Mouse (Mus musculus) neural tube, embryonic 13.5 days (tissue): ENCODE data around the gene Rin2. TPM values are rescaled to one million over a fixed set of nuclear protein-coding genes. Genes with fewer than 3 reads are reported as not detected.

Source experiments
- ATAC-seq: fragments of 200-750 bp; cut with Nextera tagmentation; 2 replicates; pipeline ENCODE4 v1.8.0; 2017; ENCODE audit warnings: low read depth, mild to moderate bottlenecking, moderate TSS enrichment, moderate library complexity
- H3K27ac ChIP-seq: fragments of 300-500 bp; sonication (generic); replicated peaks from 2 replicates; pipeline ENCODE4 v1.5.1; 2015; ENCODE audit warnings: moderate library complexity, mild to moderate bottlenecking, inconsistent platforms
- H3K27me3 ChIP-seq: fragments of 300-500 bp; sonication (generic); 2 replicates; pipeline ENCODE4 v1.6.1; 2015; ENCODE audit warnings: mild to moderate bottlenecking, inconsistent platforms
- H3K36me3 ChIP-seq: fragments of 300-500 bp; sonication (generic); 2 replicates; pipeline ENCODE4 v1.6.1; 2015; ENCODE audit warnings: mild to moderate bottlenecking, inconsistent platforms
- H3K4me1 ChIP-seq: fragments of 300-500 bp; sonication (generic); replicated peaks from 2 replicates; pipeline ENCODE4 v1.6.1; 2015; ENCODE audit warnings: inconsistent platforms
- H3K4me2 ChIP-seq: fragments of 300-500 bp; sonication (generic); 2 replicates; pipeline ENCODE4 v1.6.1; 2015; ENCODE audit warnings: inconsistent platforms, mild to moderate bottlenecking, moderate library complexity
- H3K4me3 ChIP-seq: fragments of 300-500 bp; sonication (generic); 2 replicates; pipeline ENCODE4 v1.5.1; 2015; ENCODE audit warnings: mild to moderate bottlenecking, inconsistent platforms
- H3K9ac ChIP-seq: fragments of 300-500 bp; sonication (generic); 2 replicates; pipeline ENCODE4 v1.6.1; 2015; ENCODE audit warnings: moderate library complexity, mild to moderate bottlenecking, inconsistent platforms
- H3K9me3 ChIP-seq: fragments of 300-500 bp; sonication (generic); 2 replicates; pipeline ENCODE4 v1.6.1; 2016; ENCODE audit warnings: inconsistent platforms
- WGBS: fragments of 180-500 bp; shearing (Covaris S2); methylation state at CpG from one replicate; pipeline ENCODE4 v1.1.7; 2015; 5-methylcytosine and 5-hydroxymethylcytosine counted together
- polyA plus RNA-seq: library from polyadenylated mRNA; unstranded; fragments of >200 nt; fragmentation: Nextera tagmentation; extraction: Ambion mirVana; gene quantifications from 2 replicates; pipeline ENCODE4 v1.2.1, GENCODE M21; 2015

Rin2 gene
- polyA plus RNA-seq, 1 experiment from 2014 or later, result 17.2 TPM

- Histone ChIP-seq H3K27ac (no peak overlapping the region), H3K4me1 (no peaks in the 10 kb centered on the region), H3K9ac (no peak overlapping the region), H3K4me2 (no peak overlapping the region), H3K9me3 (no peaks in the 10 kb centered on the region), H3K27me3 (no peaks in the 10 kb centered on the region), H3K36me3 (no peaks in the 10 kb centered on the region; the same call in 1 of the 2 replicates), H3K4me3 (no peak overlapping the region)
- 96% methylated on average over 10 of the region's 10 CpGs for WGBS
- no peak for ATAC-seq
These were observed 150.2 kb downstream of the Rin2 start for GRCm38 (mm10) chr2:145825221-145825620.

DNA sequence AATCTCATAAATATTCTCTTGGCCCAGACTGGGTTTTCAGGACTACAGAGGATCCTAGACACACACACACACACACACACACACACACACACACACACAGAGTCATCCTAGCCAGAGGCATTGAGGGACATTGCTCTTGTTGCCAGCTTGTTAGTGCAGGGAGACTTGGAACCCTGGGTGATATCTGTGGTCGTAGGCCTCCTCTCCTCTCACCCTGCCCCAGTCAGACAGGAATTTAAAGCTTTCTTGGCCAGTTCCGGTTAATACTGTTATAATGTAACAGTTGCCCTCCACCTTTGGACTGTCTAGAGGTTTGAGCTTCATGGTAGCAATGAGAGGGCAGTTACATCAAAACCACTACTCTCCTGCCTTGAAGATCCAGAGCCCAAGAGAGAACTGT is 152.9 kb downstream of the Rin2 start:
- WGBS, result 78% methylated on average over 2 of the region's 2 CpGs
- H3K27me3 ChIP-seq, result no peaks in the 10 kb centered on the region
- no peak overlapping the region for H3K4me2 ChIP-seq
- no peaks in the 10 kb centered on the region for H3K9me3 ChIP-seq
- no peak for ATAC-seq
- no peak overlapping the region for H3K4me3 ChIP-seq
- H3K9ac ChIP-seq, result no peak overlapping the region
- H3K4me1 ChIP-seq, result peaks cover 14% of the 10 kb centered on the region
- no peaks in the 10 kb centered on the region for H3K36me3 ChIP-seq
- no peak overlapping the region for H3K27ac ChIP-seq

DNA sequence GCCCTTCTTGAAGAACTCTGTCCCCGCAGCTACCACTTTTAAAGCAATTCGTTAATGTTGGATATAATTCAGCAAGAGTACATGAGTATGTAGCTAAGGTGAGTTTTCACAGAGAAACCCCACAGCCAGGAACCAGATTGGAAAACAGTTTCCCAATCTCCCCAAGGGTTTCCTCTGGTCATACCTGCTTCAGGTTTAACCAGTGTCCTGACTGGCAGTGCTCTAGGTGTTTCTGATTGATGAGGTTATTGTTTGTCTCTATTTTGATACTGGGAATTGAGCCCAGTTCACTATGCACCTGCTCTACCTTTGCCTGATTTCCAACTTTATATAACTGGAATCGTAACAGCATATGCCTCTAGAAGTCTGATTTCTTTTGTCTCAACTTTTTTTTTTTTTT is 153.6 kb downstream of the Rin2 start:
- ATAC-seq, result no peak
- no peaks in the 10 kb centered on the region for H3K9me3 ChIP-seq
- H3K27me3 ChIP-seq, result no peaks in the 10 kb centered on the region
- H3K4me2 ChIP-seq, result no peak overlapping the region
- H3K36me3 ChIP-seq, result no peaks in the 10 kb centered on the region
- H3K9ac ChIP-seq, result no peak overlapping the region
- H3K27ac ChIP-seq, result no peak overlapping the region
- H3K4me3 ChIP-seq, result no peak overlapping the region
- WGBS, result 94% methylated on average over 3 of the region's 3 CpGs
- H3K4me1 ChIP-seq, result peaks cover 19% of the 10 kb centered on the region

GRCm38 (mm10) chr2:145829231-145829630 is 154.2 kb downstream of the Rin2 start:
- WGBS, result 88% methylated on average over 4 of the region's 4 CpGs
- ATAC-seq, result no peak
- no peak overlapping the region for H3K9ac ChIP-seq
- H3K9me3 ChIP-seq, result no peaks in the 10 kb centered on the region
- H3K27ac ChIP-seq, result no peak overlapping the region
- no peaks in the 10 kb centered on the region for H3K36me3 ChIP-seq
- peaks cover 19% of the 10 kb centered on the region for H3K4me1 ChIP-seq
- H3K27me3 ChIP-seq, result no peaks in the 10 kb centered on the region
- H3K4me3 ChIP-seq, result no peak overlapping the region
- no peak overlapping the region for H3K4me2 ChIP-seq

GRCm38 (mm10) chr2:145830417-145830816 is 155.4 kb downstream of the Rin2 start:
- ATAC-seq, result no peak
- no peak overlapping the region for H3K9ac ChIP-seq
- H3K36me3 ChIP-seq, result no peaks in the 10 kb centered on the region
- H3K4me1 ChIP-seq, result peaks cover 19% of the 10 kb centered on the region
- 84% methylated on average over 3 of the region's 3 CpGs for WGBS
- no peak overlapping the region for H3K27ac ChIP-seq
- H3K4me2 ChIP-seq, result no peak overlapping the region
- H3K4me3 ChIP-seq, result no peak overlapping the region
- no peaks in the 10 kb centered on the region for H3K9me3 ChIP-seq
- no peaks in the 10 kb centered on the region for H3K27me3 ChIP-seq

- Histone ChIP-seq H3K27me3 (no peaks in the 10 kb centered on the region), H3K9me3 (no peaks in the 10 kb centered on the region), H3K27ac (peak overlapping the region; percentile 83), H3K36me3 (no peaks in the 10 kb centered on the region), H3K4me3 (no peak overlapping the region), H3K9ac (no peak overlapping the region), H3K4me1 (peaks cover 19% of the 10 kb centered on the region), H3K4me2 (peak overlapping the region; percentile 33)
- WGBS, result 35% methylated on average over 17 of the region's 17 CpGs
- peak; percentile 92 for ATAC-seq
These were observed 157.2 kb downstream of the Rin2 start for GRCm38 (mm10) chr2:145831949-145832835.

DNA sequence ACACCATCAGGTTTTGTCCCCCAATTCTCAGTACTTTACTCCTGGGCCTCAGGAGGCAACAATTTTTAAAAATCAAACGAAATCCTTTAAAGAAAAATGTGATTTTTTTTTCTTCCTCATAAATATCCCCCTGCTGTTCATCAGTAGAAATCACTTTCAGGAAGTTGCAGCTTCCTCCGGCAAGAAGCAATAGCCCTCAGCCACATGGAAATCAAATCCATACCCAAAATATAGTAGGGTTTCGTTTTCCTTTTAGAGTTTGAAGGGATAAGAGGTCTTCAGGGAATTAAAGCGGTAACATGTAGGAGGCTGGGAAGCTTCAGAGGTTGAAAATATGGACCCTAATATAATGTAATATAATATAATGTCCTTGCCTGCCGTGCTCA is 157.8 kb downstream of the Rin2 start:
- Histone ChIP-seq H3K4me3 (no peak overlapping the region), H3K4me1 (peaks cover 19% of the 10 kb centered on the region), H3K9ac (no peak overlapping the region), H3K27me3 (no peaks in the 10 kb centered on the region), H3K36me3 (no peaks in the 10 kb centered on the region), H3K4me2 (peak overlapping the region; percentile 33), H3K27ac (peak overlapping the region; percentile 83), H3K9me3 (no peaks in the 10 kb centered on the region)
- no peak; the same call in 1 of the 2 replicates for ATAC-seq
- WGBS, result 52% methylated on average over 5 of the region's 5 CpGs

DNA sequence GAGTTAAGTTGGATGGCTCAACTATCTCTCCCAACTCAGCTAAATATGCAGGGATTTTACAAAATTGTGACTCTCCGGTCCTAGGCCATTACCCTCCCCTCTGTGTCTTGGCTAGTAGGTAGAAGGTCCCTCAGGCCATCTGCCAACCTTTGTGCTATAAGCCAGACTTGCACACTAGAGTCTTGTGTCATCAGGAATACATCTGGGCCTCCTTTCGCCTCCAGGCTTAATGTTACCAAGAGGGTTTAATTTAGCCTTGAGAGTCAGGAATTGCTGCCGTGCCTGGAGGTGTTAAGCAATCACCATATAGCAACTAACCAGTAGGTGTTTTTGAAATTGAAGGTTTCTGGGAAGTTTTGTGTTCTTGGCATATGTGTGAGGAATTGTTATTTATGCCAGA is 158.3 kb downstream of the Rin2 start:
- no peak for ATAC-seq

DNA sequence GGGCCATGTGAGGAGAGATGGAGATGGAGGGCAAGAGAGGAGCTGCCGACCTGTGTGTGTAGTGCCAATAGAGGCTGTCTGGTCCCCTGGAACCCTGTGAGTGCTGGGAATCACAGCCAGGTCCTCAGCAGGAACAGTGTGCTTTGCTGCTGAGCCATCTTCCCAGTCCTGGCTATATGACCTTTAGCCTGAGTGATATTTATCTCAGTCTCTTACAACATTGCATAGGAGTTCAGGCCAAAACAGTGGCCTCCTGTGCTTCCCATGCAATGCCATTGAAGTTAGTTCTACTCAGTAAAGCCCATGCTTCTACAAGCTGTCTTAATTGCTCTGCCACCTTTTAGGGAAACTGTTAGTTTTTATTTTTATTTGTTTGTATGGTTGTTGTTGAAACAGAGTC is 160.9 kb downstream of the Rin2 start:
- H3K4me3 ChIP-seq, result no peak overlapping the region
- no peaks in the 10 kb centered on the region for H3K36me3 ChIP-seq
- no peak overlapping the region for H3K9ac ChIP-seq
- peaks cover 25% of the 10 kb centered on the region for H3K4me1 ChIP-seq
- H3K4me2 ChIP-seq, result no peak overlapping the region
- no peak for ATAC-seq
- H3K27ac ChIP-seq, result no peak overlapping the region
- H3K9me3 ChIP-seq, result no peaks in the 10 kb centered on the region
- no peaks in the 10 kb centered on the region for H3K27me3 ChIP-seq
- WGBS, result 86% methylated on average over 1 of the region's 1 CpGs

More for the DNA sequence above, 158.3 kb downstream of the Rin2 start:
- peaks cover 19% of the 10 kb centered on the region for H3K4me1 ChIP-seq
- no peak overlapping the region for H3K4me3 ChIP-seq
- no peaks in the 10 kb centered on the region for H3K36me3 ChIP-seq
- H3K9ac ChIP-seq, result no peak overlapping the region
- no peaks in the 10 kb centered on the region for H3K9me3 ChIP-seq
- H3K27ac ChIP-seq, result peak overlapping the region; percentile 83
- 78% methylated on average over 3 of the region's 3 CpGs for WGBS
- H3K27me3 ChIP-seq, result no peaks in the 10 kb centered on the region
- no peak overlapping the region for H3K4me2 ChIP-seq

DNA sequence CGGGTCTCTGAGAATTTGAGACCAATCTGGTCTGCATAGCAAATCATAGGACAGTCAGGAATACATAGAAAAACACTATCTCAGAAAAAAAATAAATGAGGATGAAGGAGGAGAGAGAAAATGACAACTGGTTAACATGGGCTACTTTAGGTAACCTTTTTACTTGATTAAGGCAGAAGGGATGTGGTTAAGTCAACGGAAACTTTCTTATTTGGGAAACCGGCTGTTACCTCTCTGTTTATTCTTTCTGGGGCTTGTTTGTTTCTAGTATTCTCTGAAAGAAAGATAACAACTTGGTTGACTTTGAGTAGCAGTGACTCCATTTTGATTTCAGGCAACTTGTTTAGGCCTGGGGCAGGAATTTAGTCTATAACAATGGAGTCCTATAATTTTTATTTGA is 163.7 kb downstream of the Rin2 start:
- no peak overlapping the region for H3K4me3 ChIP-seq
- no peak overlapping the region for H3K9ac ChIP-seq
- no peak overlapping the region for H3K4me2 ChIP-seq
- no peak for ATAC-seq
- 0 out of 2 replicates have a peak, but pooled peaks cover 6% of the 10 kb centered on the region for H3K4me1 ChIP-seq
- H3K27ac ChIP-seq, result no peak overlapping the region
- H3K27me3 ChIP-seq, result no peaks in the 10 kb centered on the region
- H3K9me3 ChIP-seq, result no peaks in the 10 kb centered on the region
- WGBS, result 91% methylated on average over 3 of the region's 3 CpGs
- no peaks in the 10 kb centered on the region for H3K36me3 ChIP-seq

GRCm38 (mm10) chr2:145839565-145840315 is 164.7 kb downstream of the Rin2 start:
- no peak overlapping the region for H3K4me2 ChIP-seq
- H3K27ac ChIP-seq, result no peak overlapping the region
- H3K27me3 ChIP-seq, result no peaks in the 10 kb centered on the region
- H3K9ac ChIP-seq, result no peak overlapping the region
- 78% methylated on average over 9 of the region's 9 CpGs for WGBS
- H3K4me3 ChIP-seq, result no peak overlapping the region
- no peaks in the 10 kb centered on the region for H3K36me3 ChIP-seq
- ATAC-seq, result peak; percentile 36; the same call in 1 of the 2 replicates
- 0 out of 2 replicates have a peak, but pooled peaks cover 6% of the 10 kb centered on the region for H3K4me1 ChIP-seq
- no peaks in the 10 kb centered on the region for H3K9me3 ChIP-seq

DNA sequence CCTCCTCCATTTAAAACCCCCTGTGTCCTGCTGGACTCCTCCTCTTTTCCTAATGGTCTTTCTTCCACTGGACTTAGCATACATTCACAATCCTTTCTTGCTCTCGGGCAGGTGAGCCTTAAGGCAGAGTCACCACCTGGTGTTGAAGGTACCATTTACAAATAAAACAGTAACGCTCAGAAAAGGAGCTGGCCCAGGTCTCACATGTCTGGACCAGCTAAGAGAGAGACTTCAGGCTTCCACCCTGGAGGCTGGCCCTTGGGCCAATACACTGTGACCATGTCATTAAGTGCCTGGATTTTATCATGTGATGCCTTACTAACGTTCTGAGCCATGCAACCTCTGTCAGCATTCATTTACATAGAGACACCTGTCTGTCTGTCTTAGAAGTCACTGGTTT is 165.3 kb downstream of the Rin2 start:
- no peaks in the 10 kb centered on the region for H3K36me3 ChIP-seq
- H3K4me3 ChIP-seq, result no peak overlapping the region
- H3K27ac ChIP-seq, result no peak overlapping the region
- no peaks in the 10 kb centered on the region for H3K27me3 ChIP-seq
- no peaks in the 10 kb centered on the region for H3K9me3 ChIP-seq
- ATAC-seq, result no peak
- H3K9ac ChIP-seq, result no peak overlapping the region
- H3K4me1 ChIP-seq, result 0 out of 2 replicates have a peak, but pooled peaks cover 6% of the 10 kb centered on the region
- no peak overlapping the region for H3K4me2 ChIP-seq
- 81% methylated on average over 3 of the region's 3 CpGs for WGBS
